Mouse (Mus musculus): ENCODE data around the gene Fhdc1. TPM values are rescaled to one million over a fixed set of nuclear protein-coding genes. Genes with fewer than 3 reads are reported as not detected.

The Fhdc1 gene
- polyA plus RNA-seq, 1 experiment = 0.22 TPM

- Histone ChIP-seq H3K79me2 (ENCODE audit: control insufficient read depth, insufficient read depth) (no peaks in the 10 kb centered on the region), H3K4me3 (peak overlapping the region; percentile 10), H3K36me3 (ENCODE audit: control insufficient read depth, insufficient read depth) (no peaks in the 10 kb centered on the region), H3K4me2 (ENCODE audit: low read depth) (peak overlapping the region; percentile 88), H3ac (ENCODE audit: control insufficient read depth, insufficient read length) (no peak overlapping the region), H3K27me3 (ENCODE audit: control insufficient read depth, insufficient read depth, insufficient read length) (peaks cover 14% of the 10 kb centered on the region)
- no peak for TF ChIP-seq MAX (IDR thresholded peaks at IDR 0.05; ENCODE audit: low read depth)
- no peak for TF ChIP-seq SRF (IDR thresholded peaks at IDR 0.05; ENCODE audit: control insufficient read depth, insufficient read length, low read depth)
- TF ChIP-seq REST (IDR thresholded peaks at IDR 0.05; ENCODE audit: insufficient read depth, insufficient read length) = no peak
- TF ChIP-seq E2F4 (IDR thresholded peaks at IDR 0.05; ENCODE audit: insufficient read depth) = no peak
- no peak for TF ChIP-seq CEBPB (IDR thresholded peaks at IDR 0.05; ENCODE audit: insufficient read depth, poor library complexity, severe bottlenecking)
- TF ChIP-seq USF1 (IDR thresholded peaks at IDR 0.05; ENCODE audit: low read depth) = no peak
These were observed 1.3 kb downstream of the Fhdc1 start for GRCm38 (mm10) chr3:84478896-84479292.

- no peak overlapping the region for H3K4me2 ChIP-seq (ENCODE audit: low read depth)
- no peak overlapping the region for H3ac ChIP-seq (ENCODE audit: control insufficient read depth, insufficient read length)
- no peak for TF ChIP-seq MYOD1 (IDR thresholded peaks at IDR 0.05; ENCODE audit: control insufficient read depth in 1 of 3, insufficient read length in 2 of 3, low read depth in 2 of 3)
- no peak for TF ChIP-seq POLR2A (IDR thresholded peaks at IDR 0.05; ENCODE audit: insufficient read length, low read depth)
- no peaks in the 10 kb centered on the region for H3K36me3 ChIP-seq (ENCODE audit: control insufficient read depth, insufficient read depth)
- no peak overlapping the region for H3K4me3 ChIP-seq
- H3K27me3 ChIP-seq (ENCODE audit: control insufficient read depth, insufficient read depth, insufficient read length) = peaks cover 14% of the 10 kb centered on the region
- H3K79me2 ChIP-seq (ENCODE audit: control insufficient read depth, insufficient read depth) = no peaks in the 10 kb centered on the region
These were observed 2.0 kb downstream of the Fhdc1 start for GRCm38 (mm10) chr3:84478195-84478594.

GRCm38 (mm10) chr3:84477498-84477897 lies 2.7 kb downstream of the Fhdc1 start:
- TF ChIP-seq MYOG (IDR thresholded peaks at IDR 0.05; ENCODE audit: control insufficient read depth in 1 of 3, insufficient read depth in 1 of 3, insufficient read length in 2 of 3, low read depth in 2 of 3) (no peak), REST (IDR thresholded peaks at IDR 0.05; ENCODE audit: insufficient read depth, insufficient read length) (no peak), MYOD1 (IDR thresholded peaks at IDR 0.05; ENCODE audit: control insufficient read depth in 1 of 3, insufficient read length in 2 of 3, low read depth in 2 of 3) (no peak), SRF (IDR thresholded peaks at IDR 0.05; ENCODE audit: control insufficient read depth, insufficient read length, low read depth) (no peak), E2F4 (IDR thresholded peaks at IDR 0.05; ENCODE audit: insufficient read depth) (no peak), POLR2AphosphoS2 (IDR thresholded peaks at IDR 0.05; ENCODE audit: insufficient read length, low read depth) (no peak), TCF3 (IDR thresholded peaks at IDR 0.05; ENCODE audit: insufficient read length, low read depth) (no peak), USF1 (IDR thresholded peaks at IDR 0.05; ENCODE audit: low read depth) (no peak), TCF12 (IDR thresholded peaks at IDR 0.05; ENCODE audit: insufficient read depth, poor library complexity, severe bottlenecking) (no peak), MAX (IDR thresholded peaks at IDR 0.05; ENCODE audit: low read depth) (no peak), CEBPB (IDR thresholded peaks at IDR 0.05; ENCODE audit: insufficient read depth, poor library complexity, severe bottlenecking) (no peak), POLR2A (IDR thresholded peaks at IDR 0.05; ENCODE audit: insufficient read length, low read depth) (no peak)
- no peaks in the 10 kb centered on the region for H3K79me2 ChIP-seq (ENCODE audit: control insufficient read depth, insufficient read depth)
- H3ac ChIP-seq (ENCODE audit: control insufficient read depth, insufficient read length) = no peak overlapping the region
- no peak overlapping the region for H3K4me3 ChIP-seq
- peaks cover 14% of the 10 kb centered on the region for H3K27me3 ChIP-seq (ENCODE audit: control insufficient read depth, insufficient read depth, insufficient read length)
- no peaks in the 10 kb centered on the region for H3K36me3 ChIP-seq (ENCODE audit: control insufficient read depth, insufficient read depth)
- no peak overlapping the region for H3K4me2 ChIP-seq (ENCODE audit: low read depth)

GRCm38 (mm10) chr3:84474981-84475775 lies 5.1 kb downstream of the Fhdc1 start:
- H3K79me2 ChIP-seq (ENCODE audit: control insufficient read depth, insufficient read depth) = no peaks in the 10 kb centered on the region
- H3ac ChIP-seq (ENCODE audit: control insufficient read depth, insufficient read length) = no peak overlapping the region
- H3K4me2 ChIP-seq (ENCODE audit: low read depth) = no peak overlapping the region
- no peak for TF ChIP-seq CEBPB (IDR thresholded peaks at IDR 0.05; ENCODE audit: insufficient read depth, poor library complexity, severe bottlenecking)
- no peak for TF ChIP-seq REST (IDR thresholded peaks at IDR 0.05; ENCODE audit: insufficient read depth, insufficient read length)
- no peak for TF ChIP-seq E2F4 (IDR thresholded peaks at IDR 0.05; ENCODE audit: insufficient read depth)
- no peak for TF ChIP-seq MYOD1 (IDR thresholded peaks at IDR 0.05; ENCODE audit: control insufficient read depth in 1 of 3, insufficient read length in 2 of 3, low read depth in 2 of 3)
- TF ChIP-seq SRF (IDR thresholded peaks at IDR 0.05; ENCODE audit: control insufficient read depth, insufficient read length, low read depth) = no peak
- TF ChIP-seq POLR2AphosphoS2 (IDR thresholded peaks at IDR 0.05; ENCODE audit: insufficient read length, low read depth) = no peak
- no peak for TF ChIP-seq TCF3 (IDR thresholded peaks at IDR 0.05; ENCODE audit: insufficient read length, low read depth)
- no peak for TF ChIP-seq USF1 (IDR thresholded peaks at IDR 0.05; ENCODE audit: low read depth)
- no peak for TF ChIP-seq MYOG (IDR thresholded peaks at IDR 0.05; ENCODE audit: control insufficient read depth in 1 of 3, insufficient read depth in 1 of 3, insufficient read length in 2 of 3, low read depth in 2 of 3)
- TF ChIP-seq MAX (IDR thresholded peaks at IDR 0.05; ENCODE audit: low read depth) = no peak
- TF ChIP-seq POLR2A (IDR thresholded peaks at IDR 0.05; ENCODE audit: insufficient read length, low read depth) = no peak
- TF ChIP-seq TCF12 (IDR thresholded peaks at IDR 0.05; ENCODE audit: insufficient read depth, poor library complexity, severe bottlenecking) = no peak
- H3K4me3 ChIP-seq = no peak overlapping the region
- H3K27me3 ChIP-seq (ENCODE audit: control insufficient read depth, insufficient read depth, insufficient read length) = peaks cover 8% of the 10 kb centered on the region
- H3K36me3 ChIP-seq (ENCODE audit: control insufficient read depth, insufficient read depth) = no peaks in the 10 kb centered on the region

- no peak overlapping the region for H3ac ChIP-seq (ENCODE audit: control insufficient read depth, insufficient read length)
- TF ChIP-seq REST (IDR thresholded peaks at IDR 0.05; ENCODE audit: insufficient read depth, insufficient read length) (no peak), POLR2A (IDR thresholded peaks at IDR 0.05; ENCODE audit: insufficient read length, low read depth) (no peak)
- no peak overlapping the region for H3K4me2 ChIP-seq (ENCODE audit: low read depth)
- peaks cover under 1% of the 10 kb centered on the region for H3K27me3 ChIP-seq (ENCODE audit: control insufficient read depth, insufficient read depth, insufficient read length)
- no peaks in the 10 kb centered on the region for H3K79me2 ChIP-seq (ENCODE audit: control insufficient read depth, insufficient read depth)
- no peaks in the 10 kb centered on the region for H3K36me3 ChIP-seq (ENCODE audit: control insufficient read depth, insufficient read depth)
- no peak overlapping the region for H3K4me3 ChIP-seq
These were observed 5.8 kb downstream of the Fhdc1 start for GRCm38 (mm10) chr3:84474398-84474797.
